Mouse (Mus musculus) kidney, embryonic 15.5 days (tissue): ENCODE data around the gene Fam19a5. TPM values are rescaled to one million over a fixed set of nuclear protein-coding genes. Genes with fewer than 3 reads are reported as not detected.

ENCODE experiments used
- ATAC-seq: fragments of 200-750 bp; cut with Nextera tagmentation; replicated peaks from 2 replicates; pipeline ENCODE4 v1.8.0; 2017; ENCODE audit warnings: moderate TSS enrichment; ENCODE audit not compliant: low FRiP score
- H3K27ac ChIP-seq: fragments of 300-500 bp; sonication (generic); 2 replicates; pipeline ENCODE4 v1.5.1; 2015; ENCODE audit warnings: mild to moderate bottlenecking, inconsistent platforms
- H3K27me3 ChIP-seq: fragments of 300-500 bp; sonication (generic); 2 replicates; pipeline ENCODE4 v1.6.1; 2015; ENCODE audit warnings: inconsistent platforms
- H3K36me3 ChIP-seq: fragments of 300-500 bp; sonication (generic); 2 replicates; pipeline ENCODE4 v1.6.1; 2015; ENCODE audit warnings: inconsistent platforms
- H3K4me1 ChIP-seq: fragments of 300-500 bp; sonication (generic); 2 replicates; pipeline ENCODE4 v1.6.1; 2015; ENCODE audit warnings: inconsistent platforms
- H3K4me2 ChIP-seq: fragments of 300-500 bp; sonication (generic); 2 replicates; pipeline ENCODE4 v1.6.1; 2015; ENCODE audit warnings: moderate library complexity, mild to moderate bottlenecking, inconsistent platforms
- H3K4me3 ChIP-seq: fragments of 300-500 bp; sonication (generic); replicated peaks from 2 replicates; pipeline ENCODE4 v1.5.1; 2015; ENCODE audit warnings: mild to moderate bottlenecking, inconsistent platforms
- H3K9ac ChIP-seq: fragments of 300-500 bp; sonication (generic); 2 replicates; pipeline ENCODE4 v1.6.1; 2015; ENCODE audit warnings: mild to moderate bottlenecking, inconsistent platforms
- H3K9me3 ChIP-seq: fragments of 300-500 bp; sonication (generic); replicated peaks from 2 replicates; pipeline ENCODE4 v1.6.1; 2016; ENCODE audit warnings: inconsistent platforms
- WGBS: fragments of 180-500 bp; shearing (Covaris S2); methylation state at CpG from one replicate; pipeline ENCODE4 v1.1.7; 2015; ENCODE audit warnings: mixed read lengths; 5-methylcytosine and 5-hydroxymethylcytosine counted together
- polyA plus RNA-seq: library from polyadenylated mRNA; unstranded; fragments of >200 nt; fragmentation: Nextera tagmentation; extraction: Ambion mirVana; gene quantifications from 2 replicates; pipeline ENCODE4 v1.2.1, GENCODE M21; 2015

The Fam19a5 gene
- polyA plus RNA-seq, 1 experiment from 2014 or later = 4.7 TPM

DNA sequence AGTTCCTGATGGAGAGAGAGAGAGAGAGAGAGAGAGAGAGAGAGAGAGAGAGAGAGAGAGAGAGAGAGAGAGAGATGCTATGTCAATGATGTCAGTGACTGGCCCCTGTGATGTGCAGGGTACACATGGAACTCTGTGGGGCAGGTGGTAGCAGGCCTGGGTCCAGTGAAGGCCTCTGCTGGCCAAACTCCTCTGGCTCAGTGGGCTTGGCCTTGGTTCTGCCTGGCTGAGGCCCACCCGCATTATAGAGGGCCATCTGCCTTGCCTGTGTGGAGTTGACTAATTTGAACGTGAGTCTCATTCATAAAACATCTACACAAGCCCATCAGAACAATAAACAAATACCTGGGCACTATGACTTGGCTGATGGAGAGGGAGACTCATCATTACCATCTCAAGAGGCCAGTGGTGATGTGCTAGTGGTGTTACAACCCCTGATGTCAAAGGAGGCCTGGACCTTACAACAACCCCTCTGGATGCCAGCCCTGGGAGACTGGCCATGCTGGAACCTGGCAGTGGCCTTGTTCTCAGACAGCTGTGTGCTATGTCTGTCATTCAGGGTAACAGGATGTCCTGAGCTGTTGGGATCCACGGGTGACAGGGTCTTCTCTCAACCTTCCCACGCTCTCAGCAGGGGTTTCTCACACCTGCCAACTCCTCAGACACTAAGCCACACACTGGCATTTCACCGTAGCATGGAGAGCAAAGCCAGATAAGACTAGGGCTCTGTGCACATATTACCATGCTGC, 102.4 kb downstream of the Fam19a5 start:
- Histone ChIP-seq H3K9ac (no peak overlapping the region), H3K27ac (no peak overlapping the region), H3K36me3 (no peaks in the 10 kb centered on the region), H3K9me3 (no peaks in the 10 kb centered on the region), H3K27me3 (no peaks in the 10 kb centered on the region), H3K4me3 (no peak overlapping the region), H3K4me1 (no peaks in the 10 kb centered on the region), H3K4me2 (no peak overlapping the region)
- 65% methylated on average over 5 of the region's 5 CpGs for WGBS
- ATAC-seq = no peak

- ATAC-seq = no peak
- no peaks in the 10 kb centered on the region for H3K27me3 ChIP-seq
- H3K27ac ChIP-seq = no peak overlapping the region
- no peak overlapping the region for H3K9ac ChIP-seq
- WGBS = 88% methylated on average over 2 of the region's 2 CpGs
- no peaks in the 10 kb centered on the region for H3K36me3 ChIP-seq
- H3K4me1 ChIP-seq = peaks cover 7% of the 10 kb centered on the region; the same call in 1 of the 2 replicates
- H3K9me3 ChIP-seq = no peaks in the 10 kb centered on the region
- H3K4me2 ChIP-seq = no peak overlapping the region
- H3K4me3 ChIP-seq = no peak overlapping the region
Observed at GRCm38 (mm10) chr15:87649651-87650050, 105.6 kb downstream of the Fam19a5 start.

GRCm38 (mm10) chr15:87654551-87654950, 110.5 kb downstream of the Fam19a5 start:
- Histone ChIP-seq H3K27me3 (no peaks in the 10 kb centered on the region), H3K9ac (no peak overlapping the region), H3K36me3 (no peaks in the 10 kb centered on the region), H3K4me2 (no peak overlapping the region), H3K4me3 (no peak overlapping the region), H3K4me1 (peaks cover 18% of the 10 kb centered on the region), H3K9me3 (no peaks in the 10 kb centered on the region), H3K27ac (no peak overlapping the region)
- 42% methylated on average over 6 of the region's 6 CpGs for WGBS
- ATAC-seq = no peak

DNA sequence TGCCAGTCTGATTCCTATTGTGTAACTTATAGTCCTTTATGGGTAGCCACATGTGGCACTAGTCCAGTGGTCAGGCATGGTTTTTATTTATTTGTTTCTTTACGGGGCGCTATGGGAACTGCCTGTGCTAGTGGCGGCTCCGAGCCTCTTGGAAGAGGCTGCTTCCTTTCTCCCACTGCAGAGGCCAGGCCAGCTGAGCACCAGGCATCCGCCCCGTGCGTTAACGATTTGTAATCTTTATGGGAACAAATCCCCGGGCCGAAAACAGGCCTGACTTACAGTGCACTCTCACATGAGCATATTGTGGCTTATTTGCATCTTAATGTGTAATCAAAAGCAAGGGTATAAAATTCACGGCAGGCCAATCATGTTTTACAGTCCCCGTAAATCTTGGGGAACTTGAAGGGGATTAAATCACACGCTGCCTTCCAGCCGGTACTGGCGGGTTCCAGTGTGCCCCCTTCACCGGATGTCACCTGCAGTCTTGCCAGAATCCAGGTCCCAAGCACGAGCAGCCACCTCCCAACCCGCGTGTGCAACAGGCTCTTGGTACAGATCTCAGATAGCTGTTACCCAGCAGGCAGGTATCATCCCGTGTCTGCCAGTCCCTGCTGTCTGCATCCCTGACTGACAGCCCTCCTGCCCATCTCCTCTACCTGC, 112.5 kb downstream of the Fam19a5 start:
- ATAC-seq = peak; percentile 55; the same call in 1 of the 2 replicates
- peaks cover 18% of the 10 kb centered on the region for H3K4me1 ChIP-seq
- H3K36me3 ChIP-seq = no peaks in the 10 kb centered on the region
- 16% methylated on average over 20 of the region's 20 CpGs for WGBS
- 0 out of 2 replicates have a peak overlapping the region, but pooled peaks have one; percentile 13 for H3K27ac ChIP-seq
- no peaks in the 10 kb centered on the region for H3K27me3 ChIP-seq
- H3K9me3 ChIP-seq = no peaks in the 10 kb centered on the region
- H3K4me3 ChIP-seq = no peak overlapping the region
- H3K4me2 ChIP-seq = no peak overlapping the region
- no peak overlapping the region for H3K9ac ChIP-seq

- H3K9me3 ChIP-seq = no peaks in the 10 kb centered on the region
- no peak for ATAC-seq
- peaks cover 11% of the 10 kb centered on the region for H3K4me1 ChIP-seq
- WGBS = 85% methylated on average over 6 of the region's 6 CpGs
- H3K4me3 ChIP-seq = no peak overlapping the region
- no peak overlapping the region for H3K9ac ChIP-seq
- H3K27me3 ChIP-seq = no peaks in the 10 kb centered on the region
- H3K4me2 ChIP-seq = no peak overlapping the region
- H3K27ac ChIP-seq = no peak overlapping the region
- no peaks in the 10 kb centered on the region for H3K36me3 ChIP-seq
Observed at GRCm38 (mm10) chr15:87659729-87660128, 115.6 kb downstream of the Fam19a5 start.

DNA sequence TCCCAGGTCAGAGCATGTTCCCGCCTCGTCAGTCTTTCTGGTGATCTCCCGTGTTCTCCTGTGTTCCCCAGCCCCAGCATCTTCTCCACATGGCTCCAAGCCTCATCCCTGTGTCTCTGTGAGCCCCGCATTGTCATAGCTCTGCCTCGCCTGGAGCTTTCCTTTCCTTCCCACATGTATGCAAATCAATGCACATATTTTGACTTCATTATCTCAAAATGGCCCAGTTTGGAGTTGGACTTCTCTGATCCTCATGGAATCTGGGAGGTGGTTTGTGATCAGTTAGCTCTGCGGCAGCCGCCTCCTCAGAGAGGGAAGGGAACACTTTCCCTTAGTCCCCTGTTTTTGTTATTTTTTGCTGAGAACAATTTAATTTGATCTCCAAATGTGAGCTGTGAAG, 117.9 kb downstream of the Fam19a5 start:
- Histone ChIP-seq H3K36me3 (no peaks in the 10 kb centered on the region), H3K4me2 (no peak overlapping the region), H3K9me3 (no peaks in the 10 kb centered on the region), H3K9ac (no peak overlapping the region), H3K4me3 (no peak overlapping the region), H3K4me1 (peaks cover under 1% of the 10 kb centered on the region; the same call in 1 of the 2 replicates), H3K27ac (no peak overlapping the region), H3K27me3 (no peaks in the 10 kb centered on the region)
- no peak for ATAC-seq
- WGBS = 90% methylated on average over 7 of the region's 7 CpGs

DNA sequence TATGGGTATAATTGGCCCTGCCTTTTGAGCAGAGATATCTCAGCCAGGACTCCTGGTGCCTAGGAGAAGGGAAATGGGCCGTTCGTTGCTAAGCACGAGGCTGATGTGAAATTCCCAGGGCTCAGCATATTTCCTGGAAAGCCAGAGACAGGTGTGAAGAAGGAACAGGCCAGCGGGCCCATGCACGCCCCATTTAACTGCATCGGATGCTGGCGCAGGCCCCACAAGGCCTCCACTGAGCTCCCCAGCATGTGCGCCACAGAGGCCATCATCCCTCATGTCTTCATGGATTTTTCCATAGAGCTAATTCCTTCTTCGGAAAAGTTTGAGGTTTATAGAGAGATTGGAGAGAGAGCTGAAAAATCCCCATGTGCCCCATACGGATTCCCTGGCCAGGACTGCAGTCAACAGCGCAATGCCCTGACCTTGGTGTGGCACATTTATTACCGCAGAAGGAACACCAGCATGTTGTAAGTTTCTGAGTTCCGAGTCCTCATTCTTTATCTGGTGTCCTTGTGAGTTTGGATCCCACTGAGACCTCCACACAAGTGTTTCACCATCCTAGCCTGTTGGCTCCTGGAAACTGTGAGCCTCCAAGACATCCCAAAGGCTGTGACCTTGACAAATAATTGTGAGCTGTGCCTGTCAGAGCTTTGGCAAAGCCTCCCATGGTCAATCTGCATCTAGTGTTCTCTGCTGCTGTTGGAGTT, 122.1 kb downstream of the Fam19a5 start:
- no peak overlapping the region for H3K27ac ChIP-seq
- 89% methylated on average over 13 of the region's 13 CpGs for WGBS
- H3K4me1 ChIP-seq = no peaks in the 10 kb centered on the region
- H3K4me3 ChIP-seq = no peak overlapping the region
- H3K9me3 ChIP-seq = no peaks in the 10 kb centered on the region
- no peak overlapping the region for H3K4me2 ChIP-seq
- no peaks in the 10 kb centered on the region for H3K27me3 ChIP-seq
- no peaks in the 10 kb centered on the region for H3K36me3 ChIP-seq
- no peak for ATAC-seq
- H3K9ac ChIP-seq = no peak overlapping the region

- Histone ChIP-seq H3K27me3 (no peaks in the 10 kb centered on the region), H3K9ac (no peak overlapping the region), H3K4me1 (no peaks in the 10 kb centered on the region), H3K4me3 (no peak overlapping the region), H3K27ac (no peak overlapping the region), H3K9me3 (no peaks in the 10 kb centered on the region), H3K36me3 (no peaks in the 10 kb centered on the region), H3K4me2 (no peak overlapping the region)
- WGBS = 72% methylated on average over 7 of the region's 7 CpGs
- ATAC-seq = no peak
Observed at GRCm38 (mm10) chr15:87667416-87667815, 123.3 kb downstream of the Fam19a5 start.

DNA sequence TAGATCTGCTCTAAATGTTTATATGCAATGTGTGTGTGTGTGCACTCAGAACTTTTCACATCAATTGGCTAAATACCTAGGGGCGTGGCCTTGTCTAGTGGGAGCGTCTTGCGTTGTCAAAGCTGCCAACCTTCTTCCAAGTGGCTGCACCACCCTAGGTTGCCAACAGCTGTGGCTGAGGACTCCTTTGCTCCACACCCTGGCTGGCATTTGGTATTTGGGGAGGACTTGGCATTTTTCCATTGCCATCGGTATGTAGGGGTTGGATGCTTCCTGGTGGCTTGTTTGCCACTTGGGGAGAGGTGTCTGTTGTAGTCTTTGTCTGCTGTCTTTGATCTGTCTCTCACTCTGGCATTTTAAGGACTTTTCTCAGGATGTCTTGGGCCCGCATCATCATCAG, 124.0 kb downstream of the Fam19a5 start:
- no peak overlapping the region for H3K27ac ChIP-seq
- WGBS = 70% methylated on average over 5 of the region's 5 CpGs
- H3K9ac ChIP-seq = no peak overlapping the region
- no peaks in the 10 kb centered on the region for H3K36me3 ChIP-seq
- ATAC-seq = no peak
- no peaks in the 10 kb centered on the region for H3K4me1 ChIP-seq
- H3K4me3 ChIP-seq = no peak overlapping the region
- no peaks in the 10 kb centered on the region for H3K9me3 ChIP-seq
- H3K4me2 ChIP-seq = no peak overlapping the region
- no peaks in the 10 kb centered on the region for H3K27me3 ChIP-seq

- 66% methylated on average over 9 of the region's 9 CpGs for WGBS
- no peaks in the 10 kb centered on the region for H3K36me3 ChIP-seq
- no peak overlapping the region for H3K27ac ChIP-seq
- H3K4me2 ChIP-seq = no peak overlapping the region
- no peaks in the 10 kb centered on the region for H3K4me1 ChIP-seq
- H3K9ac ChIP-seq = no peak overlapping the region
- no peak overlapping the region for H3K4me3 ChIP-seq
- no peaks in the 10 kb centered on the region for H3K27me3 ChIP-seq
- ATAC-seq = no peak
- H3K9me3 ChIP-seq = no peaks in the 10 kb centered on the region
Observed at GRCm38 (mm10) chr15:87671929-87672328, 127.8 kb downstream of the Fam19a5 start.

DNA sequence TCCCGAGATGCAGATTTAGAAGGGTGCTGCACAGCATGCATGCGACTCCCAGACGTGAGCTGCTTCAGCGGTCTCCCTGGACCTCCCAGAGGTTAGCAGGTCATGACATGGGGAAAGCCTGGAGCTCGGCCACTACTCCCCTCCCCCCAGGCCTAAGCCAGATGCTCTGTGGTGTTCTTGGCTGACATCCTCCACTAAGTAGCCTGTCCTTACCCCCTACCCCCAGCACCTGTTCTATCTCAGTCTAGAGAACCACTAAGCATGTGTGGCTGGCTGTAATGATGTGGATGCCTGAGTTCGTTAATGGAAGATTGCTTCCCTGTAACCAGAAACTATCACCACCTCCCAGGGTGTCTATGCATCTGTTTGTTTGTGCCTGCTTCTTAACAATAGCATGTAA, 134.6 kb downstream of the Fam19a5 start:
- 25% methylated on average over 6 of the region's 6 CpGs for WGBS
- no peak overlapping the region for H3K4me3 ChIP-seq

DNA sequence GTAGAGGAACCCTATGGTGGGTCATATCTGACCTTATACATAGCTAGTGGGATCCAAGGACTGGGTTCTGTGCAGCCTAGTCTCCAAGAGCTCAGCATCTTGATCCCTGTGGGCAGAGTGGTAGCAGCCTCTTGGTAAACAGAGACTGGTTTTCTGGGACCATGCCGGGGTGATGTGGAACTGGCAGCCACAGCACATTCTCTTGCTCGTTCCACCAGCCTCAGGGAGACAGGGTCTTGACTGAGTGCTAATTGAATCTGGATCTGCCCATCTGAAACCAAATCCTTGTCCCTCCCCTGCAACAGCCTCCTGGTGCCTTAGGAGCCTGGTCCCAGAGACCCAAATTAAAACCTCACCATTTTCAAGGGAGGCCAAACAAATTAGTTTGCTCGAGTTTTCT, 138.3 kb downstream of the Fam19a5 start:
- peaks cover 22% of the 10 kb centered on the region for H3K4me1 ChIP-seq
- no peaks in the 10 kb centered on the region for H3K27me3 ChIP-seq
- no peaks in the 10 kb centered on the region for H3K9me3 ChIP-seq
- no peak overlapping the region for H3K27ac ChIP-seq
- 51% methylated on average over 3 of the region's 3 CpGs for WGBS
- H3K4me3 ChIP-seq = no peak overlapping the region
- H3K4me2 ChIP-seq = no peak overlapping the region
- H3K36me3 ChIP-seq = no peaks in the 10 kb centered on the region
- 0 out of 2 replicates have a peak, but pooled peaks have one; percentile 24 for ATAC-seq
- no peak overlapping the region for H3K9ac ChIP-seq

More for the DNA sequence above, 134.6 kb downstream of the Fam19a5 start:
- Histone ChIP-seq H3K4me2 (no peak overlapping the region), H3K27me3 (no peaks in the 10 kb centered on the region), H3K9me3 (no peaks in the 10 kb centered on the region), H3K36me3 (no peaks in the 10 kb centered on the region), H3K27ac (no peak overlapping the region), H3K9ac (no peak overlapping the region), H3K4me1 (peaks cover 18% of the 10 kb centered on the region; the same call in 1 of the 2 replicates)
- 0 out of 2 replicates have a peak, but pooled peaks have one; percentile 52 for ATAC-seq
